Mouse (Mus musculus) right cerebral cortex, postnatal 10 days (tissue): Measurements from ENCODE around the gene Agpat2.

Experiments
- DNase-seq, 2 experiments: peaks; one replicate each; pipeline ENCODE4 v3.0.0; 2021; ENCODE audit warnings: low spot score in 2 of 2

Agpat2 gene

DNA sequence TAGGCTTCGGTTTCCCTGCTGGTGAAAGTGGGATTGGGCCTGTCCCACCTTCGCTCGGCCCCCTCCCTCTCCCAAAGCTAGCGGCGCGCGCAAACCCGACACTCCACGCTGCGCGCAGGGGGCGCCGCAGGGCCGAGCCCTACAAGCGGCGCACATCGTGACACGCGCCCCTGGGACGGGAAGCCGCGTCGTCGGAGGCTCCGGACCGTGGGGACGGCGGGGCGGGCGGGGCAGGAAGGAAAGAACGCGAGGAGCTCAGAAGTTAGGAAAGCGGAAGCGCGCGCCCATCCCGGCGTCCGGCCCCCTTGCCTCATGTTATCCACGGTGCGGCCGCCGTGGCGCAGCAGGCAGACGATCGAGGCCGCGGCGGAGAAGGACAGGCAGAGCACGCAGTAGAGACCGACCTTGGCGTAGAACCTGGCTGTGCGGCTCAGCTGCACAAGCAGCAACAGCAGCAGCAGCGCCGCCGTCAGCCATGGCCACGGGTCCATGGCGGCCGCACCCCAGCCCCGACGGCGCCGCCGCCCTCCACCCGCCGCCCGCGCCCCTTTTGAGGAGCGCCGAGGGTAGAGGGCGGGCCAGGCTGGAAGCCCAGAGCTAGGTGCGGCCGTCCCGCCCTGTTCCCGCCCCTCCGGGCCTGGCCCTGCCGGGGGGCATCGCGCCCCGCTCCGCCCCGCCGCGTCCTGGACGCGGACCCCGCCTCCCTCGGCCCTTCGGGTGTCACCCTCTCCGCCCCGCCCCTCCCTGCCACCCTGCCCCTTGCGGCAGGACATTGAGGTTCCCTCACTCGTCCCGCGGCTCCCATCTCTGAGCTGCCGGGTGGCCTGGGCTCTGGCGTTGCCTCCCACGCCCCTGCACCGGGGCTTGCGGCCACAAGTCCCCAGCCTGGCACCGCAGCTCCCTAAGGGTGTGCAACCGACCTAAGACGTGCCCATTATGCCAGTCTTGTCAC is at the start of gene Agpat2:
TSS of gene Agpat2 (minus strand) at position 698 of the 952 bp plus-strand sequence.
- peak; percentile 57 to 62 for DNase-seq

DNA sequence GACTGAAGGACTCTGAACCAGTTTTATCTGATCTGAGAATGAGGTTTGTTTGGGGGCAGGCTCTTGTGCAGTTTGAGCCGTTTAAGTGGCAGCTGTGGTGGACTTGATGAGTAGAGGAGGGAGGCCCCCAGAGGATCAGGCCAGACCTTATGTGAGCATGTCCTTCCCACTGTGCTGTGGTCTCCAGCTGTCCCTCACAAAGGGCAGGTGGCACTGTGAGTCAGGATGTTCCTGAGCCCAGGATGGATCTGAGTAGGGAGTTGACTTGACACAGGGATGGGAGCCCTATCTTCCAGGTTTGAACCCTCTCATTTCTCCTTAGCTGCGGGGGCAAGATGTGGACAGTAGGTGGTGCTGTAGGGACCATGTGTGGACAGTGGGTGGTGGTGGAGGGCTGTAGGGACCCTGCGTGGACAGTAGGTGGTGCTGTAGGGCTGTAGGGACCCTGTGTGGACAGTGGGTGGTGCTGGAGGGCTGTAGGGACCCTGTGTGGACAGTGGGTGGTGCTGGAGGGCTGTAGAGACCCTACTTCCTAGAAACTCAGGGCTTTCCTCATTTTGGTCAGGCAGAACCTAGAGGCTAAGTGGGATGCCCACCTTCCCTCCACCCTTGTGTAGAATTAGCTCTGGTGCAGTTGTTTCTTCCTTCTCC is 42.6 kb upstream of the Agpat2 start:
- peak; percentile 82 to 85 for DNase-seq

DNA sequence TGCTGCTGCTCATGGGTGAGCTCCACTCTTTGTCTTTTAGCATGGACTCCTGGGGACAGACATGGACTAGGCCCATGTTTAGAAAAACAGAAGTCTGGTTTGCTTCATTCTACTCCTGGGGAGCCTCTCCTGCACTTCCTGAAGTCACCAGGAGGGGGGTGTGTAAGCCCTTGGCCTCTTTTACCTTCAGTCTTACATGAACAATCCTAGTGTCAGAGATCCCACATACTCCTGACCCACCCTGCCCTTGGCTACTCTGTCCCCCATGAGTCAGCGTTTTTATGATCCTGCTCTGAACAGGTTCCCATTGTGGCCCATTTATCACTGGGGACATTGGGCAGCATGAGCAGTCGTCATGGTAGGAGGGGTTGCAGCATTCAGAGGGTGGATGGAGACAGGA is 39.7 kb upstream of the Agpat2 start:
- peak in 1 of 2 experiments; percentile 20 for DNase-seq

DNA sequence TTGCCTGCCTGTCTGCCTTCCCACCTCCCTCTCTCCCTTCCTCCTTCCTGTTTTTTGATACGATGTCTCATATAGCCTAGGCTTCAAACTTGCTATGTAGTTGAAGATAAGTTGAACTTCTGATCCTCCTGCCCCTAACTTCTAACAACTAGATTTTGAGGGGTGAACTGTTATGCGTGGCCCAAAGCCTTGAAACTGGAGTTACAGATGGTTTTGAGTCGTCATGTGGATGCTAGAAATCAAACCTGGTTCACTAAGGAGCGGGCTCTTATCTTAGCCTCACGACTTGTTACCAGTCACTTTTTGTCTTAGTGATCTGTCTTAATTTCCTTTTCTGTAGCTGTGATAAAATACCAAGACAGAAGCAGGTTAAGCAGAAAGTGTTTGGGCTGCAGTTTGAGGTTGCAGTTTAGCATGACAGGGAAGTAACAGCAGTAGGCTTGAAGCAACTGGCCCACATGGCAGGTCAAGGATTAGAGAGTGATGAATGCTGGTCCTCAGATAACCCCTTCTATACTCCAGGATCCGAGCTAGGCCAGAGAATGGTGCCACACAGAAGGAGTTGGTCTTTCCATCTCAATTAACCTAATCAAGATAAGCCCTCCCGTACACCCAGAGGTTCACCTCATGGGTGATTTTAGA is 36.9 kb upstream of the Agpat2 start:
- peak in 1 of 2 experiments; percentile 15 for DNase-seq

DNA sequence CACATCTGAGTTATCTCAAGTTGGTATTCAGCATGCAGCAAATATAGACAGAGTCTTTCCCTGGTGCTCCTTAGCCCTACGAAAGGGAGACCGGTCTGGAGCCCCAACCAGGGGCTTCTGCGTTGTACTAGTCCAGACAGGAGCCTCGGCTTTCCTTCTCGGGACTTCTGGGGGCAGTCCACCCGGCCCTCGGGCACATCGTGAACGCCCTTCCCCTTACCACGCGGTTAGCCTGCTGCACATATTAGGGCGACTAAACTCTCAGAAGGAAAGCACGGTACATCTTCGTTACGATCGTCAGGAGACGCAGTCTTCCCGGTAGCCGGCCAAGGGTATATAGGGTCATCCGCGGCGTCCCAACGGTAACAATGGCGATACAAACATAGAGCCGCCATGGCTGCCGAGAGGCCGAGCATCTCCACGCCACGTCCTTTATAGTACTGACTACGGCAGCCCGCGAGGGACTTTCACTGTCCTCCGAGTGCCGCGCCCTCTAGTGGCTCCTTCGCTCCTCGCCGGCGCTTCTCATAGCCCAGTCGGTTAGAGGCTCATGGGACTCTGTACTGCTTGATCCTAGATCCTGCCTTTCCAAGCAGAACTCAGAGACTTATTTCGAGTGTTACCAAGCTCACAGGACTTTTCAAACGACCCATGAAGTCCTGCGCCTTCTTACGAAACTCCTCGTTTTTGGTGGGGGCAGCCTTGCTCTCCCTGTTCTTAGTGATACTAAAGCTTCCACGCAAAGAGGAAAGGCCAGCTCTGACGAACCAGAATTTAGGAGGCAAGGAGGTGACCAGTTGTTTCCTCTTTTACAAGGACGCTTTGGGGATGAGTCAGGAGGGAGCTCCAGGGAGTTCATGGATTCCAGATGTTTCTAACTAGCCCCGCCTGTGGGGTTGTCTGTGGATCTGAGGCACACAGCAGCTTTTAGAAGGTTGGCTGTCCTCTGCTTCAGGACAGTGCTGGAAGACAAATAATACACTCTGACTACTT is 35.9 kb upstream of the Agpat2 start:
- DNase-seq, result peak; percentile 98

DNA sequence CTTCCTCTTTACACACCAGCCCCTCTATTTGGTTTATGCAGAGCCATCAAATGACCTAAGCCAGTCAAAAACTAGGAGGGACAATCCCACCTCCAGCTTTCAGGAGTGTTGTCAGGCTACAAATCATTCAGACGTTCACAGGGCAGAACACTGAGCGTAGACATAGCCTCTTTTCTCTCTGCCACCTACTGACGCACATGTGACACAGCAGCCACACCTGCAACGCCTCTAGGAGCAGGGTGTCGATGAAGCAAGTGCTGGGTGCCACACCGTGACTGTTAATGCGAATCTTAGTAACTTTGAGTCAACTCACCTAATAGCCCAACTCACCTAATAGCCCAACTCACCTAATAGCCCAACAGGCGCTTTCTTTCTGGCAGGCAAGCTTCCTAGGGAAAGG is 34.9 kb upstream of the Agpat2 start:
- peak in 1 of 2 experiments; percentile 62 for DNase-seq

DNA sequence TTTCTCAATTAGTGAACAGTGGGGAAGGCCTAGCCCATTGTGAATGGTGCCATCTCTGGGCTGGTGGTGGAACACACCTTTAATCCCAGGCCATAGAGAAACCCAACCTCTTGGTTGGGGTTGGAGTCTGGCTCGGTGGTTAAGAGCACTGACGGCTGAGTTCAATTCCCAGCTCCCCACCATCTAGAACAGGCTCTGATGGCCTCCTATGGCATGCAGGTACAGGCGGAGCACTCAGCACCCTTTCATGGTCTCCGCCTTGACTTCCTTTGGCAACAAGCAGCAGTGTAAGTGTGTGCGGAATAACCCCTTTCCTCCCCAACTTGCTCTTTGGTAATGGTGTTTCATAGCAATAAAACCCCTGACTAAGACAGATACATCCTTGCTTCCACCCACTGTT is 34.4 kb upstream of the Agpat2 start:
- DNase-seq, result no peak

DNA sequence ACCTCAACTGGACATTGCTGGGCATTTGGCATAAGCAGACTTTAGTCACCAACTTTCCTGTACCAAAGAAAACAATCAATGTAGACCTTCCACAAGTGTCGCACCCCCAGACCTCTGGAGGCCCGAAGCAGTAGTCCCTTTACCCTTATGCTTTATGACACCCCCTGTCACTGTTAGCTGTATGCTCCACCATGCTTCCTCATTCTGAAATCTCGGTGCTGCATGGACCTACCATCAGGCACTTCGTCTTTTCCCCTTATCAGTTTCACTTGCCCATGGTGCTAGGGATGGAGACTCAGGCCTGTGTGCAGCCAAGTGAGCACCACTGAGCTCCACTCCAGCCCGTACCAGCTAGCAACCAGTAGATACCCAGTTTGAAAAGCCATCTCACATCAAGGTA is 33.8 kb upstream of the Agpat2 start:
- DNase-seq, result no peak

DNA sequence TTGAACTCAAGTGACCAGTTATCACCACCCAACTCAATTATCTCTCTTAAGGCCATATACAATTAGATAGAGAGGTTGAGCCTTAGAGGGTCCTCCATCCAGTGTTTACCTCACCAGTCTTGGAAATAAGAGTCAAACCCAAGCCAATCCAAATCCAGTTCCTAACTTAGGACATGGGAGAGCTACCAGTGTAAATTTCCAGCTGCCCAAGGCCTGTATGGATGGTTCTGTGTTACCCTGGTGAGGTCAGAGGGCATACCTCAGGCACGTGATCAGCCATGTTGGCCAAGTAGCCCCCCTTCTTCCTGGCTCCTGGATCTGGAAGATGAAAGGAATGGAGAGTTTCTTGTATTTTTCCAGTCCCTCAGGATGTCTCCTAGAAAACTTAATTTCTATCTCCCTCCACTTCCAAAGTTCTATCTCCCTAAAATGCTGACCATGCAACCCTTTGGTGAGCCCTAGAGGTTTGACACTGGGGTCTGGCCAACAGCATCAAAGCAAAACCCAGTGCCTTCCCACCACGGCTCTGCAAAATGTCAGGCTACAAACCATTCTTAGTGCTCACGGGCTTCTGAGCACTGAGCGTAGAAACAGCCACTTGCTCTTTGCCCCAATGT is 33.2 kb upstream of the Agpat2 start:
- no peak for DNase-seq

DNA sequence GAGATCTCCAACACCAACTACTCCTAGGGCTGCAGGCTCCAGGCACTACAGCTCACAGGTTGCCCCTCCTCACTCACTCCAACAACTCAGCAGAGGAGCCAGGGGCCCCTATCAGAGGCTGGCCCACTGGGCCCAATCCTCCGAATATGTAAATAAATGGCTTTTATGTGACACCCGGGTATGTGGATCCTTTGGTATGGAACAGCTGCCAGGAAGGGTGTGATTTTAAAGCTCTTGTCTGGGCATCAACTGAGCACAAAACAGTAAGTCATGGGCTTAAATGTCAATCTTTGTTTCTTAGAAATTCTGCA is 32.1 kb upstream of the Agpat2 start:
- DNase-seq, result no peak

DNA sequence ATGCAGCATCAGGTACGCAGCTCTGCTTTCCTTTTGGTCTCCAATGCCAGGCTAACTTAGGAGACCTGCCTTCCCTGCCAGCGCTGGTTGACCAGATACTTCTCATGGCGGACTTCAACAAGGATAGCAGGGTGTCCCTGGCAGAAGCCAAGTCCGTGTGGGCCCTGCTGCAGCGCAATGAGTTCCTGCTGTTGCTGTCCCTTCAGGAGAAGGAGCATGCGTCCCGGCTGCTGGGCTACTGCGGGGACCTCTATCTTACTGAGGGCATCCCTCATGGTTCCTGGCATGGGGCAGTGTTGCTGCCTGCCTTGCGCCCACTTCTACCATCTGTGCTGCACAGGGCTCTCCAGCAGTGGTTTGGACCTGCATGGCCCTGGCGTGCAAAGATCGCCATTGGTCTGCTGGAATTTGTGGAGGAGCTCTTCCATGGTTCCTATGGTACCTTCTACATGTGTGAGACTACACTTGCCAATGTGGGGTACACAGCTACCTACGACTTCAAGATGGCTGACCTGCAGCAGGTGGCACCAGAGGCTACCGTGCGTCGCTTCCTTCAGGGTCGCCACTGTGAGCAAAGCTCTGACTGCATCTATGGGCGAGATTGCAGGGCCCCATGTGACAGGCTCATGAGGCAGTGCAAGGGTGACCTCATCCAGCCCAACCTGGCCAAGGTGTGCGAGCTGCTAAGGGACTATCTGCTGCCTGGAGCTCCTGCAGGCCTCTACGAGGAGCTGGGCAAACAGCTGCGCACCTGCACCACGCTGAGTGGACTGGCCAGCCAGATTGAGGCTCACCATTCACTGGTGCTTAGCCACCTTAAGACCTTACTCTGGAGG is 31.5 kb upstream of the Agpat2 start:
- no peak for DNase-seq

DNA sequence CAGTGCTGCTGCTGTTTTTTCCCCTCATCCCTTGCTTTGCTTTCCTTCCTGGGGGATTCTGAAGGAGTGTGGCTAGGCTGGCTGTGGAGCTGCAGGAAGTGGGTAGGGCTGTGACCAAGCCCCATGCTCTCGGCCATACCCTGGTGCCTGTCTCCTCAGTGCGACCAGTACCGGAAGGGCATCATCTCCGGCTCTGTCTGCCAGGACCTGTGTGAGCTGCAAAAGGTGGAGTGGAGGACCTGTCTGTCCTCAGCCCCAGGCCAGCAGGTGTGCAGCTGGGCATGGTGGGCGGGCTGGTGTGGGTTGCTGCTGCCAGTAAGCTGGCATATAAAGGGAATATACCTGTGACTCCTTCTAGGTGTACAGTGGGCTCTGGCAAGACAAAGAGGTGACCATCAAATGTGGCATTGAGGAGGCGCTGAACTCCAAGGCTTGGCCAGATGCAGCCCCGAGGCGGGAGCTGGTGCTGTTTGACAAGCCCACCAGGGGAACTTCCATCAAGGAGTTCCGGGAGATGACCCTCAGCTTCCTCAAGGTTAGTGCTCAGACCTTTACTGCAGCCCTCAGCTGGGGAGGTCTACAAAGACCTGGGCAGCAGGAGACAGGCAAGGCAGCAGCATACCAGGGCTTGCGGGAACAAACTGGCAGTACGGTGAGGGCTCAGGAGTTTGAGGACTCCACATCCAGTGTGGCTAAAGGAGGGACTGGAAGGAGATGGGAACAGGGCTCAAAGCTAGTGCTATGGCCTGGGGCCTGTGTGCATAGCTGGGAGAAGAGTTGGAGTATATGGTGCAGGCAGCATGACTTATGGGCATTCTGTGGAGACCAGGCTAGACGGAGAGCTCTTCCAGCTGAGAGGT is 30.6 kb upstream of the Agpat2 start:
- DNase-seq, result no peak

DNA sequence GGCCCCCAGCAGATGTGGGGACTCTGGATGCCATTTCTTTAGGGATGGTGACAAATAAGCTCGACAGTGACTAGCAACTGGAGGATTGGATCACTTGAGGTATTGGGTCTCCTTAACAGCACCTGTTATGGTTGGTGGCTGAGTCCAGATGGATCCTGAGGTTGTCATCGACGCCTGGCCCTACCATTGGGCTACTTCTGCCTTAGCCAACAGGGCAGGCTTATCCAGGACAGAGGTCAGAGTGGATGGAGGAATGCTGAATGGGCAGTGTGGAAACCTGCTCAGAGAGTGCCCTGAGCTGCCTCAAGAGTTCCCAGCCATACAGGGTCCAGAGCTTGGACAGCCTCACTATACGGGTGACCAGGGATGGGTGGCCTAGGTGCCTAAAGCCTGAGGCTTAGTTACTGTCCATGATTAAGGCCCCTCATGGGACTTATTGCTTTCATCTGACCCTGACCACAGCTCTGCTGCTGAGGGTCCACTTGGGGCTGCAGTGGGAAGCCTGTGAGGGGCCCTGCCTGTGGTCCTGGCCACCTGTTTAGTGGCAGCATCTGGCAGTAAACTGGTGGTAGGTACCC is 29.8 kb upstream of the Agpat2 start:
- no peak for DNase-seq

DNA sequence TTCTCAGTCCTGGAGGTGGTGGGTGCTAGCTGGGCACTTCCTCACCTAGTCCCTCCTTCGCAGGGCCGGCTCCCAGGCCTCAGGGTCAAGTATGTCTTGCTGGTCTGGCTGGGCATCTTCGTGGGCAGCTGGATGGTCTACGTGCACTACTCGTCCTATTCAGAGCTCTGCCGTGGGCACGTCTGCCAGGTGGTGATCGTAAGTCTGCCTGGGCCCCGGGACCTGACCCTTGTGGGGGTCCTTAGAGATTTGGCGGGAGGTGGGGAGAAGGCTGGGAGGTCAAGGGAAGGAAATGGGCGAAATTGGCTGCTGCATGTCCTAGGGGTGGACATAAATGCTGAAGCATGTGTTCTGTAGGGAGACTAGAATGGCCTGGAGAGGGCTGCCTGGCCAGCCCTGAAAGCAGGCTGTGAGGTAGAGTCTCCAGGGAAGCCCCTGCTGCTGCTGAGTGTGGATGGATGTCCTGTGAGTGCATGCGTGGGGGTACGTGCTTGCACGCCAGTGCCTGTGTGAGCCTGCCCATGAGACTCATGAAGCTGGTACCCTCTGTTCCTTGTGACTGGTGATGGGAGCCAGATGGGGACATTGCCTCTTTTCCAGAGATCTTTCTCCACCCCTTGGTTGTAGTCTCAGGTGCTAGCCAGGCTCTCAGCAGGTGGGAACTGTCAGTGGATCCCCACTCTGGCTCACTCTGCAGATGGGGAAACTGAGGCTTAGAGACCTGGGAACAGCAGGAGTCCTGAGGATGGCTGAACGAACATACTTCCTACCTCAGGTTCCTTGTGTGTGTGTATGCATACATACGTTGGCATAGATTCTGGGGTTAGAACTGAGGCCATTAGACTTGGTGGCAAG is 28.6 kb upstream of the Agpat2 start:
- no peak for DNase-seq

DNA sequence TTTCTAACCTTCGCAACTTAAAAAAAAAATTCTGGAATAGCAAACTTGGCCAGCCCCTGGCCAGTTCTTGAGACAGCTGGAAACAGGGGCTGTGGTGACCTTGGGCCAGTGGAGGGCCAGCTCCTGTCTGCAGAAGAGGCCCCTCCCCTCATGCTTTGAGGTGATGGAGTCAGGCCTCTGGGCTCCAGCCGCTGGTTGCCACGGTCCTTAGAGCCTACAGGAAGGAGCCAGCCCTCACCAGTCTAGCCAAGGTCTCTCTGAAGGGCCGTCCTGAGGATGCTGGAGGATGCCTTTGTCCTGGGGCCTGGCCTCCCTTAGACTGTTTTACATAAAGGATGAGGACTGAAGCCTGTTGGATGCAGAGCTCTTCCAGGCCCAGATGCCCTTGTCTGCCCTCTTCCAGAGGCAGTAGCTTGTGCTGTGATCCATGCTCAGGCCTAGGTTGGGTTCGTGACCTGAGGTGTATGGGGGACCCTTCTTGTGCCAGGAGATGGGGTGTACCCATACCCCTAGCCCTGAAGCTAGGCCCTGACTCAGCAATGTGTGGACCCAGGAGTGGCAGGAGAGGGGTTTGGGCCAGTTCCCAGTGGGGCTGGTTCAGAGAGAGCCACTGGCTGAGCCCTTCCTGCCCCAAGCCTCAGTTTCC is 24.7 kb upstream of the Agpat2 start:
- peak in 1 of 2 experiments; percentile 49 for DNase-seq

DNA sequence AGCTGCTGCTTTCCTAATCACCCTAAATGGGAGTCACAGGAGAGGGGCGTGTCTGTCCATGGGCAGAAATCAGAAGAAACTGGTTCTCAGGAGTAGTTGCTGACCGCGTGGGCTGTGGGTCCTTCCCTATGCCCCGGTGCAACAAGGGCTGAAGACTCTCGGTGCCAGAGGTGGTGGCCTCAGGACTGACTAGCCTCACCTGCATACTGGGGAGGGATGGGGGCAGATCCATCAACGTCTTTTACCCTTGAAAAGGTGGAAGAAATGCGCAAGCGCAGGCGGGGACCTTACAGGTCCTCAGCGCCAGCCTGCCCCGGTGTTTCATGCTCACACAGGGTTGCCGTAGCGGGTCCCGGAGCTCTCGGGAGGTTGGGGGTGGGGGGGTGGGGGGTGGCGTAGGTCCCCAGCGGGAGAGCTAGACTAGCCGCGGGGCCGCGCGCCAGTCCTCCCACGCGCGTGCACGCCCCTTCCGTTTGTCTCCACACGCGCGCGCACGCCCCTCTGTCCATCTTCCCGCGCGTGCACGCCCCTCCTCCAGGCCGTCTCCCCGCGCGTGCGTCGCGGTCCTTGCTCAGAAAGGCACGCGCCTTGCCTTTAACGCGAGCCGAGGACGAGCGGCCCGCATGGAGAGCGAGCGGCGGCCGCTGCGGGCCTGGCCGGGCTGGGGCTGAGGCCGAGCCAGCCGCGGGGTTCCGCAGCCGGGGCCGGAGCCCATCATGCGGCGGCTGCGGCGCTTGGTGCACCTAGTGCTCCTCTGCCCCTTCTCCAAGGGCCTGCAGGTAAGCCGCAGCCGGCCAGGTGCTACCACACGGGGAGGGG is 23.9 kb upstream of the Agpat2 start, which contains the start of gene Fam69b:
TSS of gene Fam69b (plus strand) at position 537 of the 819 bp plus-strand sequence.
- peak; percentile 94 to 95 for DNase-seq
